Mouse (Mus musculus) embryonic facial prominence, embryonic 15.5 days (tissue): ENCODE data around the gene Shox2. TPM values are rescaled to one million over a fixed set of nuclear protein-coding genes. Genes with fewer than 3 reads are reported as not detected.

Experiments
- ATAC-seq: fragments of 200-750 bp; cut with Nextera tagmentation; 2 replicates; pipeline ENCODE4 v1.8.0; 2017; ENCODE audit warnings: low read depth, moderate TSS enrichment; ENCODE audit not compliant: insufficient number of reproducible peaks, low FRiP score, low TSS enrichment
- H3K27ac ChIP-seq: fragments of 300-500 bp; sonication (generic); replicated peaks from 2 replicates; pipeline ENCODE4 v1.5.1; 2015; ENCODE audit warnings: mild to moderate bottlenecking, inconsistent platforms
- H3K27me3 ChIP-seq: fragments of 300-500 bp; sonication (generic); 2 replicates; pipeline ENCODE4 v1.6.1; 2015; ENCODE audit warnings: inconsistent platforms
- H3K36me3 ChIP-seq: fragments of 300-500 bp; sonication (generic); 2 replicates; pipeline ENCODE4 v1.6.1; 2015; ENCODE audit warnings: mild to moderate bottlenecking, inconsistent platforms
- H3K4me1 ChIP-seq: fragments of 300-500 bp; sonication (generic); 2 replicates; pipeline ENCODE4 v1.6.1; 2015; ENCODE audit warnings: inconsistent platforms
- H3K4me2 ChIP-seq: fragments of 300-500 bp; sonication (generic); replicated peaks from 2 replicates; pipeline ENCODE4 v1.6.1; 2015; ENCODE audit warnings: mild to moderate bottlenecking, inconsistent platforms
- H3K4me3 ChIP-seq: fragments of 300-500 bp; sonication (generic); replicated peaks from 2 replicates; pipeline ENCODE4 v1.5.1; 2015; ENCODE audit warnings: mild to moderate bottlenecking, inconsistent platforms
- H3K9ac ChIP-seq: fragments of 300-500 bp; sonication (generic); 2 replicates; pipeline ENCODE4 v1.6.1; 2015; ENCODE audit warnings: inconsistent platforms
- H3K9me3 ChIP-seq: fragments of 300-500 bp; sonication (generic); replicated peaks from 2 replicates; pipeline ENCODE4 v1.6.1; 2016; ENCODE audit warnings: inconsistent platforms
- WGBS: fragments of 180-500 bp; shearing (Covaris S2); methylation state at CpG from one replicate; pipeline ENCODE4 v1.1.7; 2015; 5-methylcytosine and 5-hydroxymethylcytosine counted together
- polyA plus RNA-seq: library from polyadenylated mRNA; unstranded; fragments of >200 nt; fragmentation: Nextera tagmentation; extraction: Ambion mirVana; gene quantifications from 2 replicates; pipeline ENCODE4 v1.2.1, GENCODE M21; 2015

The Shox2 gene
- polyA plus RNA-seq, 1 experiment from 2014 or later = 30.8 TPM

DNA sequence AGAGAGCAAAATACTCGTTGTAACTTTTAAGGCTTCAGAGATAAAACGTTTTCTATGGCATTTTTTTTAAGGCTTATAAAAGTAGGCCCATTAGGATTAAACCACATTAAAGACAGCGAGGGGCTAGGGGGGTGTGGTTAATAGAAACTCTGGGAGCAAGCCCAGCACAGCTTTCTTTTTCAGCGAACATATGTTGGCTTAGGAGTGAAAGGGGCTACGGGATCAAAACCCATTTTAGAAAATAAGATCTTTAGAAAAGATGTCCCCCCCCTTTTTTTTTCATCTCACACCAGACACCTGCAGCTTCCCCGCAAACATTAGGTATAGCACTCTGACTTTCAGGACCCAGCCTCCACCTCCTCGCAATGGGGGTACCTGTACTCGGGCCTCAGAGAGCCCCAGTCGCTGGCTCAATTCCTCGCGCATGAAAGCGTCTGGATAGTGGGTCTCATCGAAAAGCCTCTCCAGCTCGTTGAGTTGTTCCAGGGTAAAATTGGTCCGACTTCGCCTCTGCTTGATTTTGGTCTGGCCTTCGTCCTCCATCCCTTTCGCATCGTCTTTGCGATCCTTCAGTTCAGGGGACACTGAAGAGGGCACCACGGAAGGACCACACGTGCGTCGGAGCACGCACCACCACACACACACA lies 3.6 kb downstream of the Shox2 start:
- H3K4me3 ChIP-seq = peak overlapping the region; percentile 60
- H3K4me1 ChIP-seq = peaks cover 30% of the 10 kb centered on the region
- no peak overlapping the region for H3K9ac ChIP-seq
- H3K27me3 ChIP-seq = peaks cover 75% of the 10 kb centered on the region
- 16% methylated on average over 25 of the region's 25 CpGs for WGBS
- H3K36me3 ChIP-seq = no peaks in the 10 kb centered on the region
- ATAC-seq = no peak
- peak overlapping the region; percentile 85 for H3K4me2 ChIP-seq
- no peak overlapping the region for H3K27ac ChIP-seq
- H3K9me3 ChIP-seq = no peaks in the 10 kb centered on the region

DNA sequence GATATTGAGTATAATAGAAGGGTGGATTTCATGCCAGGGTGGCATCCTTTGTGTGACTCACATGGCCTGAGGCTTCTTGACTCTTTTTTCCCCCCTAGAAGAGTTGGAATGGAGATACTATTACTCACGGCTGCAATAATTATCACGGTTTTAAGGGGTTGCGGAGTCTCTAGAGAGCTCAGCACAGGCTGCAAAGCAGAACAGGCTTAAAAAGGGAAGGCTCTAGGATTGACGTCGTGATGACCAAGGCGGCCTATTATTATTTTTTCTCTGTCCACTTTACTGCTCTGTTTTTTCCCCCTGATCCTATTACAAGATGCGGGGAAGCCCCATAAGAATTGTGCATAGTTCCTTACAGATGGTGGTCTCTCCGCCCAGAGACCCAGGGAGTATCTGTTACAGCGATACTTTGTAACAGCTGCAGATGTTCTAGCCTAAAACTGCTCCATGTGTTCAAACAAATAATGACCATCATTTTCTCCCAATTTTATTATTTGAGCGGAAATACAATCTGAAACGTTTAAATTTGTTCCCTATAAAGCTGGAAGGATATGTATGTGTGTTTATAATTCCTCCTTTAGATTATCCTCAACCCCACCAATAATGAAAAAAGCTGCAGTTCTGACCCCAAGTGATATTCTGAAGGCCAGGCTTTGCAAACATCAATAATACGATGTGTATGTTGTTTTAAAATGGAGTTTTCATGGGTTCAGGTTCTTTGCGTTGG lies 4.5 kb downstream of the Shox2 start:
- Histone ChIP-seq H3K27ac (no peak overlapping the region), H3K9me3 (no peaks in the 10 kb centered on the region), H3K4me2 (0 out of 2 replicates have a peak overlapping the region, but pooled peaks have one; percentile 12), H3K27me3 (peaks cover 74% of the 10 kb centered on the region), H3K36me3 (no peaks in the 10 kb centered on the region), H3K9ac (no peak overlapping the region), H3K4me1 (peaks cover 25% of the 10 kb centered on the region), H3K4me3 (peak overlapping the region; percentile 10; the same call in 1 of the 2 replicates)
- no peak for ATAC-seq
- 13% methylated on average over 13 of the region's 13 CpGs for WGBS

DNA sequence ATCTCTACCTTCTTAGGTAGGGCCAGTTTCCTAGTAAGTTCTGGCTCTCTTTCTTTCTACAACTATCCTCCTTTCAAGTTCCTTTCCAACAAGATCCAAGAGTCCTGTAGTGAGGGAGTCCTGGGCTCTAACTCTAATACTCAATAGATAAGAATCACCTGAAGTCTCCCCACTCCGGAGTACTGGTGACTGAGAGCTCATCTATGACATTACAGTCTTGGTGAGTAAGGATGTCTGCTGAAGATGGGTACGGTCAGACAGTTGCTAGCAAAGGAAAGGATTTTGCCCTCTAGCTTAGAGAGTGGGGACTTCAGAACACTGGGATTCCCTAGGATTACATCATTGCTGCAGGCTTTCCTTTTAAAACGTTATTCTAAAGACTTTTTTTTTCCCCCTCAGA lies 7.1 kb downstream of the Shox2 start:
- ATAC-seq = no peak
- H3K9me3 ChIP-seq = no peaks in the 10 kb centered on the region
- H3K4me3 ChIP-seq = no peak overlapping the region
- H3K27ac ChIP-seq = no peak overlapping the region
- 35% methylated on average over 3 of the region's 3 CpGs for WGBS
- peaks cover 26% of the 10 kb centered on the region for H3K4me1 ChIP-seq
- no peak overlapping the region for H3K9ac ChIP-seq
- H3K27me3 ChIP-seq = peaks cover 77% of the 10 kb centered on the region
- no peak overlapping the region for H3K4me2 ChIP-seq
- H3K36me3 ChIP-seq = no peaks in the 10 kb centered on the region

DNA sequence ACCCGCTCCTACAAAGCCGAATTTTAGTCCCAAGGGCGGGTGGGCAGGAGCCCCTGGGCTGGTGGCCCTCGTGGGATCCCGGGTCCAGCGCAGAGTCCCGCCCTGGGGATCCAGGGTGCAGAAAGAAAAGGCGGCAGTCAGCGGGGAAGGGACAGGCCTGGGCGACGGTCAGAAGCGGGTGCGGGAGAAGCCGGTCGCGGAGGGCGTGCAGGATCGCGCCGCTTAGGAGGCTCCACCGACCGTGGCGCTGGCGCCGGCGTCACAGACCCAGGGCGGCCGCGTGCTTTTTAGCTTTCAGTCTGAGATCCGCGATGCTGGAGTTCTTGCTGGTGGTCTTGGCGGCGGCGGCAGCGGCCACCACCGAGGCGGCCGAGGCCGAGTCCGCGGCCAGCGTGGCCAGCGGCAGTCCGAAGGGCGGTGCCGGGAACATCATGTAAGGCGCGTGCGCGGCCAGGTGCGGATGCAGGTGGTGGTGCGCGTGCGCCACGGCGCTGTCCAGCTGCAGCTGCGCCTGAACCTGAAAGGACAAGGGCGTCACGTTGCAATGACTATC lies 8.1 kb downstream of the Shox2 start:
- ATAC-seq = peak; percentile 62
- no peaks in the 10 kb centered on the region for H3K36me3 ChIP-seq
- peaks cover 20% of the 10 kb centered on the region for H3K4me1 ChIP-seq
- H3K9ac ChIP-seq = no peak overlapping the region
- H3K9me3 ChIP-seq = no peaks in the 10 kb centered on the region
- no peak overlapping the region for H3K27ac ChIP-seq
- peak overlapping the region; percentile 49 for H3K4me3 ChIP-seq
- peak overlapping the region; percentile 78 for H3K4me2 ChIP-seq
- peaks cover 73% of the 10 kb centered on the region for H3K27me3 ChIP-seq
- 3% methylated on average over 59 of the region's 59 CpGs for WGBS

DNA sequence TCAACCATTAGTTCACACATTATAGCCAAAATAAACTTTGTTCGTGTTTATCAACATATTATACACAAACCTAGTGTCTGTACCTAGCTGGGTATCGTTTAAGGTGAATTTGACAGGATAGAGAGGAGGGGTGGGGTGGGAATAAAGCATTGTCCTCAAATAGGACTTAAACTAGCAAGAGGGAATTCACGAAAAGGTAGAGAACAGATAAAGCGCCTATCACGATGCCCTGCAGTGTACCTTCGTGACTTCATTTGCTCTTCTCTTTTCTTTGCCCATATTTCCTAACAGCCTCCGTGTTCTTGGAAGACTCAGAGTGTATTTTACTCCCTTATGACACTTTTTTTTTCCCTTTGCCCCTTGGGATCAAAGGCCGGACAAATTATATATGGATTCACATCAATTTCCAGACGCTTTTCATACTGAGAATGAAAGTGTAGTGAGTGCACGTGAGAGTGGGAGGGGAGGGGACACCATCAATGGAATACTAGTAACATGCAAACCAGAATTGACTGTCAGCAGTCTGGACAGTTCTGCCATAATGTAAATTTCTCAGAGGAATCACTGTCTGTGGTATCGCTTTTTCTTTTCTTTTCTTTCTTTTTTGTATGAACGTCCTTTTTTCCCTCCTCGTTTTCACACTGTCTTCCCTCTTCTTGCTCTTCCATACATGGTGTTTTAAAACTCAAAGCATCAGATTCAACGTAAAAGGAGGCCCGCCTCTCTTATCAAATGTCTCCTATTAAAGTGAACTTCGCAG lies 9.2 kb downstream of the Shox2 start:
- peaks cover 68% of the 10 kb centered on the region for H3K27me3 ChIP-seq
- no peaks in the 10 kb centered on the region for H3K36me3 ChIP-seq
- H3K27ac ChIP-seq = no peak overlapping the region
- no peaks in the 10 kb centered on the region for H3K9me3 ChIP-seq
- no peak for ATAC-seq
- H3K4me3 ChIP-seq = no peak overlapping the region
- no peak overlapping the region for H3K9ac ChIP-seq
- peaks cover 21% of the 10 kb centered on the region for H3K4me1 ChIP-seq
- 32% methylated on average over 16 of the region's 16 CpGs for WGBS
- no peak overlapping the region for H3K4me2 ChIP-seq

DNA sequence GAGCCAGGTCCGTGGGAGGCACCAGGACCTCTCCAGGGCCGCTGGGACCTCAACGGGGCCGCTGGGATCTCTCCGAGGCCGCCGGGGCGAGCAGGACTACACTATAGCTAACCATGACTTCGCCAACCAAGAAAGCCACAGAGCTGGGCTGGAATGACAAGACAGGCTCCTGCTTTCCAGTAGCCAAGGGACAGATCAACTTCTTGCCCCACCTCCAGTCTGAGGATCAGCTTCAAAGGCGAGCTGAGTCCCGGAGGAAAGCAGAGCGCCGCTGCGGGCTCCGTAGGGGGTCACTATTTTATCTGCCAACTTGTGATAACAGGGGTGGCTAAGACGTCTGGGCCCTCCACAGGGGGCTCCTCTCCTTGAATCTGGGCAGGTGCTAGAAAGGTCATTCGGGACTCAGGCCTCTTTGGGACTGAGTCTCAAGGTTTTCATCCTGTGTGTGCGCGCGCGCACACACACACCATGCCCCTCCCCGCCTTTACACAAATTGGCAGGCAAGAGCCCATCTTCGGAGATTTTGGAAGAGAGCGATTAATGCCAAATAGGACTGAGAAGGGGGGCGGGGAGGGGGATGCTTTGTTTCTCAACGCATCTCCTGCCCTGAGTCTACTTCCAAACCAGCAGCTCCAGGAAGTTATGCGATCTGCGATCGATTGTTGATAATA lies 10.8 kb downstream of the Shox2 start:
- Histone ChIP-seq H3K27me3 (peaks cover 62% of the 10 kb centered on the region), H3K36me3 (no peaks in the 10 kb centered on the region), H3K4me3 (peak overlapping the region; percentile 12; the same call in 1 of the 2 replicates), H3K9me3 (no peaks in the 10 kb centered on the region), H3K27ac (no peak overlapping the region; the same call in 1 of the 2 replicates), H3K4me2 (peak overlapping the region; percentile 38), H3K9ac (no peak overlapping the region), H3K4me1 (peaks cover 21% of the 10 kb centered on the region)
- no peak for ATAC-seq
- WGBS = 9% methylated on average over 29 of the region's 29 CpGs

DNA sequence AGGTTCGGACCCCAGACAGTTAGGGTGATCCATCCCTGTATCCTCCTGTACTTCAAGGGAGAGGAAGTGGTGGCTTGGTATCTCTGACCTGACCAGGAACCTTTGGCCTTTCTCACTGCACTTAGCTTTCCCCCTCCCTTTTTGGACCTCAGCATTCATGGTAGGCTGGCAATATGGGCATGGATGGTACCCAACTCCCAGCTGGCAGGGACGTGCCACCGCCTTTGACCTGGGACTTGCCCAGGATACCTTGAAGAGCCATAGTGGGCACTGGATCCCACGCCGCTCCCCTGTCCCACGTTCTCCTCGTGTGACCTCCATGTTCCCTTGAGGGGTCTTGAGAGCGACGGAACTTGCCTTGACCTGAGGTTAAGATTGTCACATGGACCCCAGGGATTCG lies 11.3 kb downstream of the Shox2 start:
- ATAC-seq = no peak
- Histone ChIP-seq H3K9ac (no peak overlapping the region), H3K27me3 (peaks cover 64% of the 10 kb centered on the region), H3K27ac (no peak overlapping the region; the same call in 1 of the 2 replicates), H3K4me3 (no peak overlapping the region), H3K4me1 (peaks cover 21% of the 10 kb centered on the region), H3K4me2 (peak overlapping the region; percentile 38; the same call in 1 of the 2 replicates), H3K9me3 (no peaks in the 10 kb centered on the region), H3K36me3 (no peaks in the 10 kb centered on the region)
- WGBS = 11% methylated on average over 10 of the region's 10 CpGs

DNA sequence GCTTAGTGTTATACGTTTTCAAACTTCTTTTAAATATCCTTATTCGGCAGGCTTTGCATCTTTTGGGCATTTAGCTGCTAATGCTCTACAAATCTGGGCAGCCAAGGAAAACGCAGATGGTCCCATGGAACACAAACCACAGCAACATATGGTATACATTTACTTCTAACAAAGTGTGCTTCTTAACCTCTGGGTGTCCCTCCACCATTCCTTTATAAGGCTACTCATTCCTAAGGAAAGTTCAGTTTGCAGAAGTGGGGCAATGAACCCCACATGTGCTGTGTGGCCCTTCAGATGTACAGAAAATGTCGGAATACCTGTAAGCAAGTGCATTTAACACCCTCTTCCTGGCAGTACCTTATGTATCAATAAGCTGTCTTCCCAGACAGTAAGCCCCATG lies 14.1 kb downstream of the Shox2 start:
- 35% methylated on average over 4 of the region's 4 CpGs for WGBS
- H3K27me3 ChIP-seq = peaks cover 41% of the 10 kb centered on the region

DNA sequence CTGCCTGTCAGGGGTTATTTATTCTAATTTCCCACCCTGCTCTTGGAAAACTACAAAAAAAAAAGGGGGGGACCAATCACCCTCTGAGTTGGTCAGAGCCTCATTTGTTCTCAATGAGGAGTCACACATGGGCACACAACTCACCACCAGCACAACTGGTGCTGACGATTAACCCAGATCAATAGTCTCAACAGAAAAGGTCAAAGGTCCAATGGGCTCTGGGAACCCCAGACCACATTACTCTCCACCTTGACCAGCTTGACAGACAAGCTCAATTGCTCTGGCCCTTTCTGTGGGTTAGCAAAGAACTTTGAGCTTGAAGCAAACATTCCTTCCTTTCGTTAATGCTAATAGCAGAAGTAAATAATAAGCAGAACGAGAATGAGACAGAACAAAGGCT lies 16.7 kb downstream of the Shox2 start:
- no peaks in the 10 kb centered on the region for H3K36me3 ChIP-seq
- no peak for ATAC-seq
- no peak overlapping the region for H3K9ac ChIP-seq
- 36% methylated on average over 3 of the region's 3 CpGs for WGBS
- 0 out of 2 replicates have a peak, but pooled peaks cover 3% of the 10 kb centered on the region for H3K4me1 ChIP-seq
- no peak overlapping the region for H3K27ac ChIP-seq
- H3K9me3 ChIP-seq = no peaks in the 10 kb centered on the region
- H3K27me3 ChIP-seq = peaks cover 22% of the 10 kb centered on the region
- no peak overlapping the region for H3K4me3 ChIP-seq
- H3K4me2 ChIP-seq = no peak overlapping the region

More for the DNA sequence above, 14.1 kb downstream of the Shox2 start:
- Histone ChIP-seq H3K9ac (no peak overlapping the region), H3K9me3 (no peaks in the 10 kb centered on the region), H3K36me3 (no peaks in the 10 kb centered on the region), H3K27ac (no peak overlapping the region), H3K4me3 (no peak overlapping the region), H3K4me2 (no peak overlapping the region), H3K4me1 (peaks cover 14% of the 10 kb centered on the region)
- ATAC-seq = no peak

DNA sequence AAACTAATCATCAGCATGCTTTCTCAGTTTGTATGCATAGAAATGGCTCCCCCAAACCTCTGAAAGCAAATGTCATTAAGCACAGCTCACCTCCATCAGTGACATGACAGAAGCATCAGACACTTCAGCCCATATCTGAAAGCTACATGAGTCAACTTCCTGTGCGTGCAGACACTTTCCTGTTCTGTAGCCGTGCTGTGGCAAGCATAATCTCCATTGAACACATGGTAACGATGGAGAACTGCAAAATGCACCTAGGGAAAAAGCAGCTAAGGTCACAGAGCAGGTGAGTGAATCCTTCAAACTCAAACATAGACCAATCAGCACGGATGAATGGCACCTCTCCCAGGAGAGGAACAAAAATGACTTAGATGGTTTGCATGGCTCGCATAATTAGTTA lies 21.6 kb downstream of the Shox2 start:
- H3K27me3 ChIP-seq = peaks cover 2% of the 10 kb centered on the region; the same call in 1 of the 2 replicates
- no peaks in the 10 kb centered on the region for H3K9me3 ChIP-seq
- no peak overlapping the region for H3K4me3 ChIP-seq
- H3K36me3 ChIP-seq = no peaks in the 10 kb centered on the region
- H3K4me1 ChIP-seq = no peaks in the 10 kb centered on the region
- no peak overlapping the region for H3K4me2 ChIP-seq
- H3K9ac ChIP-seq = no peak overlapping the region
- ATAC-seq = no peak
- no peak overlapping the region for H3K27ac ChIP-seq
- WGBS = 61% methylated on average over 5 of the region's 5 CpGs
